Mouse (Mus musculus): Measurements from ENCODE around the gene Kmt5b.

Kmt5b gene

GRCm38 (mm10) chr19:3768697-3769383, 1.6 kb downstream of the Kmt5b start:
- DNase-seq: peak; percentile 94

GRCm38 (mm10) chr19:3769533-3769932, 2.3 kb downstream of the Kmt5b start:
- no peak for DNase-seq

DNA sequence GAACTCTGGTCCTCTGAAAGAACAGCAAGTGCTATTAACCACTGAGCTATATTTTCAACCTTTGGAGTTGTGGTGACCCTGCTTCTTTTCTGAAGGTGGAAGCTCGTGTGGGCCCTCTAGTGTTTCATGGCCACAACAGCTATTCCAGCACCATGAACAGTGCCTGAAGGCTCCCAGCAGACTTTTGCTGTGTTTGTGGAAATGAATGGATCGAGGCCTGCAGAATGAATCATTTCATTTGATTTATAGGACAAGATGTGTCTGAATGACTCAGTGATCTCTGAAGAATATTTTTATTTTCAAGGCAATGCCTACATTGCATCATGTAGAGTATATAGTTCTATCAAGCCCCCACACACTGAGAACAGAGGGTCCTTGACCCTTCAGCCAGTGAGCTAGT, 6.9 kb downstream of the Kmt5b start:
- DNase-seq: peak; percentile 41

- DNase-seq: no peak
Observed at GRCm38 (mm10) chr19:3778713-3779112, 11.5 kb downstream of the Kmt5b start.

DNA sequence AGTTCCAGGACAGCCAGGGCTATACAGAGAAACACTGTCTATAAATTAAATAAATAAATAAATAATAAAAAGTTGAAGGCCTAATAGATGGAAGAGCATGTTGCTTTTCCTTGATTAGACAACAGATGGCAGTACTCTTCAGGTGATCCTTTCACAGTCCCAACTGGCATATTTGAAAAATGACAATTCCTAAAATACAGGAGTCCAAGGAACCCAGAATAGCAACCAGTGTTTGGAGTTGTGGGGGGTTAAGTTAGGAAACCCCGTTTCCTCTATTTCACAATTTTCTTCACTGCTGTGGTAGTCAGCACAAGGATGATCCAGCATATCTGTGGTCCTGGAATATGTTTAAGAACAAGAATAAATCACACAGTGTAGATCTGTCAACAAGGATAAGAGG, 22.9 kb downstream of the Kmt5b start:
- no peak for DNase-seq

- DNase-seq: no peak
Observed at GRCm38 (mm10) chr19:3805526-3805925, 38.3 kb downstream of the Kmt5b start.

GRCm38 (mm10) chr19:3810536-3811233, 43.5 kb downstream of the Kmt5b start:
- DNase-seq: peak; percentile 76

- no peak for DNase-seq
Observed at GRCm38 (mm10) chr19:3814461-3814860, 47.2 kb downstream of the Kmt5b start.

DNA sequence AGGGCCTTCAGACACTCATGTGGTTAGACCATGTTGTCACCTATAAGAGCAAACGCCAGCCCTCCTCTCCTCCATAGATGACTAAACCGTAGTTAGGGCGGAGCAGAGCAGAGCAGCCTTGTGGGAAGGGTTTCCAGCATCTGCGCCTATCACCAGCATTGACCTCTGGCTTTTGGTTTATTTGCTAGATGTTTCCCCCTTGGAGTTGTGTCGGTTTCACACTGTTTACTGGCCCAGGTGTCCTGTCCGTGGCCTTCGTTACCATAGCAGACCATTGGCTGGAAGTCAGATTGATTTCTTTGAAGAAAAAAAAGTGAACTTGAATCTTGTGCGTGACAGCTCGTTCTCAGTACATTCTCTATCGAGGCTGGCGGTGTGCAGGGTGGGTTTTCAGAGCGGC, 48.6 kb downstream of the Kmt5b start:
- no peak for DNase-seq

GRCm38 (mm10) chr19:3819080-3819479, 51.9 kb downstream of the Kmt5b start:
- DNase-seq: no peak

DNA sequence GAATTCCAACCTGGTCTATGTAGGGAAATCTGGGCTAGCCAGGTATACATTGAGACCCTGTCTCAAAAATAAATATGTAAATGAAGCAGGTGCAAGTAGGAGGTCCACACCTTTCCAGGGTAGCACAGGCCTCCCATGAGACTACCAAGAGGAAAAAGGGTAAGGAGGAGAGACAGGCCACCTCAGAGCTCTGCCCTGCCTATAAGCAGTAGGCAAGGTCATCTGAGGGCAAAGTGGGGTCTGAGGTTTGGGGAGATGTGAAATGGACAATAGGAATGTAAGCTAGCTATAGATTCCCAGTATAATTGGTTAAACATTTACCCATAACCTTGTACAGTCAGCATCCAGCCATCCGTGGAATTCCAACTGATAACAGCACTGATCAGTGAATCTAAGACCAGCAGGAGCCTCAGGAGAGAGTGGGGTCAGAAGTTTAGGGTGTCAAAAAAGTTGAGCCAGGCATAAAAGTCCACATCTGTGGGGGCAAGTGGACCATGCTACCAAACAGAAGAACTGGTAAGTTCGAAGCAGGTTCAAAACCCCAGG, 52.8 kb downstream of the Kmt5b start:
- DNase-seq: no peak

GRCm38 (mm10) chr19:3825044-3825443, 57.8 kb downstream of the Kmt5b start:
- DNase-seq: no peak

DNA sequence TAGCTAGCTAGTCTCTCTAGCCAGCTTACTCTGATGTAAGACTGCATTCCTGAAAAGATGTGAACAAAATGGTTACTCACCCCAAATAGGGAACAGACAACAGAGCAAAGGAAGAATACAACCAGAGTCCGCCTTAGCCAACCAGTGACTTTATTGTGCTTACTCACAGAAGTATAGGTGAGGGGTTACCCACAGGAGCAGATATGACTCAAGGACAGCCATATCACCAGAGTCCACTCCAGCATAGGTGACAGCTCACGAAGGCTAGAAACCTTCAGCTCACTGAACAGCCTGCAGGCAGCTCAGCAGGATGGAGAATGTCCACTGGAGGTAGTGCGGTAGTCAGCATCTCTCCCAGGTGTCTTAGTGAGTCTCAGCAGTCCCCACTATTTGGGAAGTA, 62.6 kb downstream of the Kmt5b start:
- no peak for DNase-seq

GRCm38 (mm10) chr19:3831716-3832115, 64.5 kb downstream of the Kmt5b start:
- no peak for DNase-seq

DNA sequence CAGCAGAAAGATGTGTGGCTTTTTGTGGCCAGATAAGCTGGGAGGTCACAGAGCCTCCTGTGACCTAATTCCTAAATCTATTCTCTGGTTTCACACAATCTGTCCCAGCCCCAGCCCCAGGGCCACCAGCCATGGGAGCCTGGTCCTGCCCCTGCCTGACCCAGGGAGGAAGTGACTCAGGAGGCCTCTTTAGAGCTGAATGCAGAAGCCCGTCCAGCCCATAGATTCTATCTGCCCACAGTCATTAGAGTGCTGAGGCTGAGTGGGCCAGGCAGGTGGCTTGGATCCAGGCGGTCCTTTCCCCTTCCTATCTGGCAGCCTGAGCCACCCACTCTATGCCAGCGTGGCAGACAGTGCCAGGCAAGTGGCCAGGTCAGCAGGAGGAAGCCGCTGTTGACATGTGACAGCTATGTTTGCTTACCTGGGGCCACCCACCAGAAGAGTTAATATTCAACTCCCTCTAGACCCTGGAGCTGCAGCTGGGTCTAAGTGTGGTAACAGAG, 65.7 kb downstream of the Kmt5b start:
- peak; percentile 92 for DNase-seq

DNA sequence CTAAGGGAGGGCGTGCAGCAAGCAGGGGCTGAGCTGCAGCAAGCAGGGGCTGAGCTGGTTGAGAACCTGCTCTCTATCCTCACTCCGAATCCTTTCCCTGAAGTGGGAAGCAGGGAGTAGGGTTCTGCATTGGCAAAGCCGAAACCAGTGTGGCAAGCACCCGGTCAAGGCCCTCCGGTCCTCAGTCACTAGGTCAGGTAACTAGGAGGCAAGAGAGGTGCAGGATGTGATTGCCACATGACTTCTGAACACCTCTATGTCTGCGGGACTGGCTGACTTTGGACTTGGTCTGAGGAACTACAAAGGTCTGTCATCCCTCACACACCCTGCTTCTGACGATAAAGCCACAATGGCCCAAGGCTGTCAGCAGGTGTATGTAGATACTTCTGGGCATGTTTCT, 67.1 kb downstream of the Kmt5b start:
- no peak for DNase-seq

- DNase-seq: no peak
Observed at GRCm38 (mm10) chr19:3836791-3837190, 69.6 kb downstream of the Kmt5b start.

DNA sequence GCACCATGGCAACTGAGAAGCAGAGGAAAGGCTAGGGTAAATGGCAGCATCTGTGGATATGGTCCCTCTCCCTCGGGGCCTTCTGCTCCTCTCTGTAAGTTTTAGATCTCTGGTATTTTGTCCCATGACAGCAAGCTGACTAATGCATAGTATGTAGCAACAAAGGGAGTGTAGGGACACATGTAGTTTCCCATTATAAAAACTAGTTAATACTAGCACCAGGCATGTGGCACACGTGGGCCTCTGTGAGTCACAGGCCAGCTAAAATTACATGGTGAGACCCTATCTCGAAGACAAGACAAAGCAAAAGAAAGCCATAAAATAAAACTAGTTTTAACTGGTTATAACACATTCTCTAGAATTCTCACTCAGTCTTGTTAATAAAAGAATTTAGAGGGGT, 71.7 kb downstream of the Kmt5b start:
- no peak for DNase-seq

DNA sequence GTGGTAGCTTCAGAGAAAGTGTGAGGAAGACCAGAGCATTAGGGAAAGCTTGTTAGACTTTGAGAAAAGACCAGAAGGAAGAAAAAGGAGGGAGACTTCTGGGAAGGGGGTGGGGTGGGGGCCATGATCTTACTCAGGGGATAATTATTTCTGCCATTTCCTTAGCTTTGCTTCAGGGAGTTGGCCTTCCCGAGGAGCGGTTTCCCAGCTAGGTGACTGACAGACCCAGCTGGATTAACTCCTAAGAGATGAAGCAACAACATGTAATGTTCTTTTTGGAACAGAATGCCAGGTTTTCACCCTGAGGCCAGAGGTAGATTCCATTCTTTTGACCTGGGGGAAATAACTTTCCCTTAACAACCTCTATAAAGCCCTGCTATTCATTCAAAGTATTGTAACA, 72.5 kb downstream of the Kmt5b start:
- no peak for DNase-seq

- peak; percentile 68 for DNase-seq
Observed at GRCm38 (mm10) chr19:3840214-3840651, 73.0 kb downstream of the Kmt5b start.

GRCm38 (mm10) chr19:3840685-3841084, 73.5 kb downstream of the Kmt5b start:
- no peak for DNase-seq

- DNase-seq: peak; percentile 88
Observed at GRCm38 (mm10) chr19:3842359-3843148, 75.3 kb downstream of the Kmt5b start.

- DNase-seq: no peak
Observed at GRCm38 (mm10) chr19:3843629-3844028, 76.4 kb downstream of the Kmt5b start.

Data from lung, postnatal 36 days (tissue).